Mouse (Mus musculus) right cerebral cortex, adult 2 months (tissue): ENCODE results near the gene Rap1a.

Source experiments
- DNase-seq, 2 experiments: peaks; one replicate each; pipeline ENCODE4 v3.0.0; 2021 to 2022; ENCODE audit warnings: low spot score in 2 of 2

Gene Rap1a

GRCm38 (mm10) chr3:105763132-105763851 lies 37.8 kb downstream of the Rap1a start:
- DNase-seq: no peak

- no peak for DNase-seq
These were observed 41.1 kb downstream of the Rap1a start for GRCm38 (mm10) chr3:105760063-105760462.

- no peak for DNase-seq
These were observed 42.5 kb downstream of the Rap1a start for GRCm38 (mm10) chr3:105758658-105759057.

- no peak for DNase-seq
These were observed 43.0 kb downstream of the Rap1a start for GRCm38 (mm10) chr3:105758098-105758497.

GRCm38 (mm10) chr3:105757323-105758083 lies 43.6 kb downstream of the Rap1a start:
- no peak for DNase-seq

- no peak for DNase-seq
These were observed 44.6 kb downstream of the Rap1a start for GRCm38 (mm10) chr3:105756505-105756904.

- DNase-seq: no peak
These were observed 46.0 kb downstream of the Rap1a start for GRCm38 (mm10) chr3:105755123-105755522.

GRCm38 (mm10) chr3:105754184-105754583 lies 47.0 kb downstream of the Rap1a start:
- DNase-seq: no peak

- DNase-seq: no peak
These were observed 50.3 kb downstream of the Rap1a start for GRCm38 (mm10) chr3:105750810-105751209.

GRCm38 (mm10) chr3:105746542-105746941 lies 54.6 kb downstream of the Rap1a start:
- no peak for DNase-seq

- DNase-seq: no peak
These were observed 63.5 kb downstream of the Rap1a start for GRCm38 (mm10) chr3:105737666-105738065.

GRCm38 (mm10) chr3:105737070-105737469 lies 64.1 kb downstream of the Rap1a start:
- no peak for DNase-seq

- DNase-seq: no peak
These were observed 65.0 kb downstream of the Rap1a start for GRCm38 (mm10) chr3:105736148-105736547.

- no peak for DNase-seq
These were observed 65.9 kb downstream of the Rap1a start for GRCm38 (mm10) chr3:105735285-105735684.

GRCm38 (mm10) chr3:105733538-105733937 lies 67.6 kb downstream of the Rap1a start:
- DNase-seq: no peak

GRCm38 (mm10) chr3:105732360-105732759 lies 68.8 kb downstream of the Rap1a start:
- no peak for DNase-seq

- DNase-seq: peak; percentile 72 to 76
These were observed 75.1 kb downstream of the Rap1a start for GRCm38 (mm10) chr3:105726037-105726436.

- DNase-seq: no peak
These were observed 78.6 kb downstream of the Rap1a start for GRCm38 (mm10) chr3:105722510-105722909.

GRCm38 (mm10) chr3:105721681-105722201 lies 79.4 kb downstream of the Rap1a start:
- no peak for DNase-seq

- DNase-seq: no peak
These were observed 80.6 kb downstream of the Rap1a start for GRCm38 (mm10) chr3:105720514-105720913.

GRCm38 (mm10) chr3:105719979-105720378 lies 81.2 kb downstream of the Rap1a start:
- no peak for DNase-seq

GRCm38 (mm10) chr3:105718746-105719145 lies 82.4 kb downstream of the Rap1a start:
- no peak for DNase-seq
